Mouse (Mus musculus) MEL-GATA-1-ER (cell line): ENCODE results near the gene Rtl1.

ENCODE experiments used
- DNase-seq: peaks from one replicate; pipeline ENCODE4 v3.0.0-alpha.2; 2012; ENCODE audit warnings: low read depth; ENCODE audit errors: extremely low read depth

Rtl1 gene

GRCm38 (mm10) chr12:109572259-109572658, 27.9 kb downstream of the Rtl1 start:
- no peak for DNase-seq

- no peak for DNase-seq
Observed at GRCm38 (mm10) chr12:109560111-109560695, 39.9 kb downstream of the Rtl1 start.

GRCm38 (mm10) chr12:109558891-109559487, 41.1 kb downstream of the Rtl1 start:
- DNase-seq = no peak

GRCm38 (mm10) chr12:109558226-109558824, 41.8 kb downstream of the Rtl1 start:
- DNase-seq = no peak

- DNase-seq = no peak
Observed at GRCm38 (mm10) chr12:109555837-109556409, 44.2 kb downstream of the Rtl1 start.

- no peak for DNase-seq
Observed at GRCm38 (mm10) chr12:109553568-109553967, 46.6 kb downstream of the Rtl1 start.

- no peak for DNase-seq
Observed at GRCm38 (mm10) chr12:109552754-109553525, 47.2 kb downstream of the Rtl1 start.

GRCm38 (mm10) chr12:109551771-109552170, 48.4 kb downstream of the Rtl1 start:
- DNase-seq = no peak

GRCm38 (mm10) chr12:109547085-109547484, 53.0 kb downstream of the Rtl1 start:
- DNase-seq = no peak

- no peak for DNase-seq
Observed at GRCm38 (mm10) chr12:109545875-109546732, 54.0 kb downstream of the Rtl1 start.

- DNase-seq = no peak
Observed at GRCm38 (mm10) chr12:109543281-109543923, 56.7 kb downstream of the Rtl1 start.

- peak; percentile 61 for DNase-seq
Observed at GRCm38 (mm10) chr12:109542635-109543249, 57.4 kb downstream of the Rtl1 start.

GRCm38 (mm10) chr12:109542011-109542410, 58.1 kb downstream of the Rtl1 start:
- no peak for DNase-seq

GRCm38 (mm10) chr12:109541540-109541899, 58.6 kb downstream of the Rtl1 start:
- DNase-seq = no peak

GRCm38 (mm10) chr12:109540739-109541539, 59.2 kb downstream of the Rtl1 start:
- DNase-seq = no peak

GRCm38 (mm10) chr12:109539950-109540349, 60.2 kb downstream of the Rtl1 start:
- no peak for DNase-seq
